Mouse (Mus musculus) MEL (cell line): Measurements from ENCODE around the gene Rmnd1.

Source experiments
- CTCF ChIP-seq, 3 experiments: IDR thresholded peaks in 2 of 3; conservative IDR thresholded peaks in 1 of 3; 2 replicates each; pipeline ENCODE4 v1.5.1; 2011 to 2012; ENCODE audit warnings: low read length in 3 of 3, low read depth in 2 of 3, mild to moderate bottlenecking in 2 of 3, improper control_type of control experiment in 1 of 3, inconsistent platforms in 1 of 3, mixed read lengths in 1 of 3, moderate library complexity in 1 of 3; ENCODE audit not compliant: control insufficient read depth in 1 of 3, insufficient read depth in 1 of 3, poor library complexity in 1 of 3, severe bottlenecking in 1 of 3
- EP300 ChIP-seq, 2 experiments: IDR thresholded peaks; 2 replicates each; pipeline ENCODE4 v1.6.1; 2011; ENCODE audit warnings: improper control_type of control experiment in 2 of 2, low read length in 2 of 2, low read depth in 1 of 2, mild to moderate bottlenecking in 1 of 2
- NELFE ChIP-seq: IDR thresholded peaks from 2 replicates; pipeline ENCODE4 v1.6.1; 2011; ENCODE audit warnings: low read depth, low read length, improper control_type of control experiment

DNA sequence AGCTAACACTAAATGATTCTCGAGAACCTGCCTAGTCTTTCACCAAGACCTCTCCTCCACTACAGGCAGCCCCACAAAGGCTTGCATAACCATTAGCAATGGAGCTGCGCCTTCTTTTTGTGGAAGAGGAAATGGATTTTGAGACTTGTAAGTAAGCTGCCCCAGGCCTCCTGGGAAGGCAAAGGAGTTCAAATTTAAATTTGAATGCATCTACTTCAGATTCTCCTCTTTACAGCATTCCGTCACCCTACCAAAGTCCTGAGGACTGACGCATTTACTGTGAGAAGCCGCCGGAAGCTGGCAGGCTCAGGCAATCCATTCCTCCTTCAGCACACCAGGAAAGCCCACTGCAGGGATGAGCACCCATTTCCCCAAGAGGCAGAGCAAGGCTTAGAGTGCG is 56.9 kb downstream of the Rmnd1 start:
- TF ChIP-seq CTCF (IDR thresholded peaks at IDR 0.05 in 2 of 3, conservative IDR thresholded peaks at IDR 0.05 in 1 of 3; ENCODE audit: control insufficient read depth in 1 of 3, insufficient read depth in 1 of 3, low read depth in 2 of 3, low read length in 3 of 3, poor library complexity in 1 of 3, severe bottlenecking in 1 of 3): no peak
- no peak for TF ChIP-seq EP300 (IDR thresholded peaks at IDR 0.05; ENCODE audit: low read depth in 1 of 2, low read length in 2 of 2)
- no peak for TF ChIP-seq NELFE
